Mouse (Mus musculus) testis, adult 2 months (tissue): Measurements from ENCODE around the gene Cux1.

Experiments used
- CTCF ChIP-seq: fragments of 200-500 bp; IDR thresholded peaks from 2 replicates; pipeline ENCODE4 v1.5.1; 2012; ENCODE audit warnings: low read depth, mild to moderate bottlenecking, inconsistent platforms, low read length, moderate library complexity; ENCODE audit not compliant: control insufficient read depth, insufficient read depth, insufficient replicate concordance
- POLR2A ChIP-seq: fragments of 200-500 bp; IDR thresholded peaks from 2 replicates; pipeline ENCODE4 v1.6.1; 2012; ENCODE audit warnings: low read depth, mild to moderate bottlenecking, inconsistent platforms, low read length, moderate library complexity; ENCODE audit not compliant: control insufficient read depth

DNA sequence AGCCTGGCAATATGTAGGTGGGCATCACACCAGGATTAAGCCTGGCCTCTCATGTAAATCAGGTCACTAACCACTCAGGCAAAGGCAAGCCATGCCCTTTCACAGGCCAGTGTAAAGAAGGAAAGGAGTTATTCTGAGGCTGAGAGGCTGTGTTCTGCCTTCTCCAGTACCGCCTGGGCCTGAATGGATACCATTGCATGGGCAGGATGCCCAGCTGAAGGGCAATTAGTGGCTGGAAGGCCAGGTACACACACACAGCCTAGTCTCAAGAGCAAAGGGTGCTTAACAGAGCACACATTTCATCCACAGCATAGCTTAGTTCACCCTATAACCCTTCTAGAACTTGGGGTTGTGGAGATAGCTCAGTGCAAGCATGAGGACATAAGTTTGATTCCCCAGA is 36.4 kb downstream of the Cux1 start:
- TF ChIP-seq CTCF (no peak), POLR2A (no peak)
